Mouse (Mus musculus): ENCODE results near the gene Cbr2. TPM values are rescaled to one million over a fixed set of nuclear protein-coding genes. Genes with fewer than 3 reads are reported as not detected.

Cbr2 gene
- polyA plus RNA-seq, 2 experiments: 0.20 TPM; not detected in 1

GRCm38 (mm10) chr11:120761811-120762671, 30.1 kb upstream of the Cbr2 start:
- Histone ChIP-seq H3K9ac (replicated peaks) (no peak overlapping the region), H3K4me2 (ENCODE audit: low read depth) (no peak overlapping the region), H3K27me3 (ENCODE audit: control insufficient read depth, insufficient read depth, low read length) (peaks cover 6% of the 10 kb centered on the region), H3K27ac (no peak overlapping the region), H3K9me3 (ENCODE audit: control insufficient read depth, low read length) (peaks cover 6% of the 10 kb centered on the region), H3K4me1 (replicated peaks; ENCODE audit: control insufficient read depth in 2 of 2, insufficient read depth in 2 of 2, low read length in 1 of 2) (no peaks in the 10 kb centered on the region), H3K4me3 (ENCODE audit: insufficient read depth in 1 of 2, low read depth in 2 of 2, low read length in 2 of 2) (no peak overlapping the region), H3K36me3 (replicated peaks; ENCODE audit: control insufficient read depth, insufficient read depth, low read depth) (no peaks in the 10 kb centered on the region)
- 52% methylated on average over 14 of the region's 14 CpGs for WGBS (ENCODE audit: insufficient replicate concordance)
- no peak for ATAC-seq (ENCODE audit: insufficient read depth)
- no peak for DNase-seq (ENCODE audit: low read depth in 3 of 3, low spot score in 3 of 3)
- TF ChIP-seq CTCF (IDR thresholded peaks at IDR 0.05; ENCODE audit: low read depth) (no peak), EP300 (IDR thresholded peaks at IDR 0.05; ENCODE audit: low read depth) (no peak)

DNA sequence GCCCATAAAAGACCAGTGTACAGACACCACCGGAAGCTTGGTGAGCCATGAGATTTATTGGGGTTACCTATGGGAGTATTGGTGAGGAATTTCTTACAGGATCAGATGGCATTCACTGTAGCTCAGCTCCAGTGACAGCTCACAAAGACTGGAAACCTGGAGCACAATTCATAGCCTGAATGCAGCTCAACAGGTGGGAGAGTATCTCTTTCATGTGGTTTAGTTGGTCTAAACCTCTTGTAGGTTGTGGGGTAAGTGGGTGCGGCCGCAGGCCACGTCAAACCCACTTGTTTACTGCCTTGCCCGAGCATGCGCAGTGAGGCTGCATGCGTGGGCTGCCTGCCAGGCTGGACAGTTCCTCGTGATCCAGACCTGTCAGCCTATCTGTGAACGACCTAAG, 28.3 kb upstream of the Cbr2 start:
- 71% methylated on average over 9 of the region's 9 CpGs for WGBS (ENCODE audit: insufficient replicate concordance)
- TF ChIP-seq CTCF (IDR thresholded peaks at IDR 0.05; ENCODE audit: low read depth) (no peak), EP300 (IDR thresholded peaks at IDR 0.05; ENCODE audit: low read depth) (no peak)
- ATAC-seq (ENCODE audit: insufficient read depth): no peak

DNA sequence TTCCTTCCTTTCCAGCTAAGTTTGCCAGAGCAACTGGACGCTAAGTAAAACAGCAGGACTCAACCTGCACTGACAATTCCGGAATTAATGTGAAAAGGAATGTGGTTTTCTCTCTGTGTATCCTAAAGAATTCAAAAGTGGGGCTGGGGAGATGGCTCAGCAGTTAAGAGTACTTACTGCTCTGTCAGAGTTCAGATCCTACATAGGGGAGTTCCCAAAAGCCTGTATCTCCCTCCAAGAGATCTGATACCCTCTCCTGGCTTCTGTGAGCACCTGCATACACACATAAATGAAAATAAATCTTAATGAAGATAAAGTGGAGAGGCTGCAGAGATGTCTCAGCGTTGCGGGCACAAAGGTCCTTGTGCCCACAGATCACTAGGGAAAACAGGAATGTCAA, 19.7 kb upstream of the Cbr2 start:
- Histone ChIP-seq H3K9me3 (ENCODE audit: control insufficient read depth, low read length) (no peaks in the 10 kb centered on the region), H3K4me3 (ENCODE audit: insufficient read depth in 1 of 2, low read depth in 2 of 2, low read length in 2 of 2) (no peak overlapping the region), H3K27me3 (ENCODE audit: control insufficient read depth, insufficient read depth, low read length) (no peaks in the 10 kb centered on the region), H3K4me2 (ENCODE audit: low read depth) (no peak overlapping the region), H3K27ac (no peak overlapping the region), H3K4me1 (replicated peaks; ENCODE audit: control insufficient read depth in 2 of 2, insufficient read depth in 2 of 2, low read length in 1 of 2) (no peaks in the 10 kb centered on the region), H3K9ac (replicated peaks) (no peak overlapping the region), H3K36me3 (replicated peaks; ENCODE audit: control insufficient read depth, insufficient read depth, low read depth) (no peaks in the 10 kb centered on the region)
- DNase-seq (ENCODE audit: low read depth in 3 of 3, low spot score in 3 of 3) (no peak), ATAC-seq (ENCODE audit: insufficient read depth) (no peak)
- WGBS (ENCODE audit: insufficient replicate concordance): 59% methylated on average over 4 of the region's 4 CpGs
- TF ChIP-seq CTCF (IDR thresholded peaks at IDR 0.05; ENCODE audit: low read depth) (no peak), EP300 (IDR thresholded peaks at IDR 0.05; ENCODE audit: low read depth) (no peak)

More for the DNA sequence above, 28.3 kb upstream of the Cbr2 start:
- no peak overlapping the region for H3K27ac ChIP-seq
- no peak overlapping the region for H3K4me3 ChIP-seq (ENCODE audit: insufficient read depth in 1 of 2, low read depth in 2 of 2, low read length in 2 of 2)
- H3K9me3 ChIP-seq (ENCODE audit: control insufficient read depth, low read length): peaks cover 6% of the 10 kb centered on the region
- H3K4me1 ChIP-seq (replicated peaks; ENCODE audit: control insufficient read depth in 2 of 2, insufficient read depth in 2 of 2, low read length in 1 of 2): no peaks in the 10 kb centered on the region
- no peaks in the 10 kb centered on the region for H3K36me3 ChIP-seq (replicated peaks; ENCODE audit: control insufficient read depth, insufficient read depth, low read depth)
- no peak overlapping the region for H3K4me2 ChIP-seq (ENCODE audit: low read depth)
- DNase-seq (ENCODE audit: low read depth in 3 of 3, low spot score in 3 of 3): no peak
- H3K27me3 ChIP-seq (ENCODE audit: control insufficient read depth, insufficient read depth, low read length): peaks cover 6% of the 10 kb centered on the region
- H3K9ac ChIP-seq (replicated peaks): no peak overlapping the region

DNA sequence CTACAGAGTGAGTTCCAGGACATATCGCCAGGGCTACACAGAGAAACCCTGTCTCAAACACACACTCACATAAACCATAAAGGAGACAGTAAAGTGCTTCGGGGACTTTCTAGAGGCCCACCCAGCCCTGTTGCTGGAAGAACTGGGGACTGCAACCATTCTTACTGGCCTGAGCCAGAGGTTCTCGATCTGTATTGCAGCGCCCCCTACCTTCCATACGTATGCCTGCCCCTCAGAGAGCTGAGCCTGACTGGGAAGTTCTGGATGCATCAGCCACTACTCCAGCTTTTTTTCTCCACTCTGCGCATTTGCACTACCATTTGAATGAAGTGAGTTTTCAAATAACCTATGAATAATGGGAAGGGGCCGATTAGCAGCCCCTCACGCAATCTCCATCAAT, 17.5 kb upstream of the Cbr2 start:
- H3K9ac ChIP-seq (replicated peaks): no peak overlapping the region
- no peaks in the 10 kb centered on the region for H3K36me3 ChIP-seq (replicated peaks; ENCODE audit: control insufficient read depth, insufficient read depth, low read depth)
- H3K27me3 ChIP-seq (ENCODE audit: control insufficient read depth, insufficient read depth, low read length): no peaks in the 10 kb centered on the region
- H3K4me3 ChIP-seq (ENCODE audit: insufficient read depth in 1 of 2, low read depth in 2 of 2, low read length in 2 of 2): no peak overlapping the region
- no peaks in the 10 kb centered on the region for H3K4me1 ChIP-seq (replicated peaks; ENCODE audit: control insufficient read depth in 2 of 2, insufficient read depth in 2 of 2, low read length in 1 of 2)
- ATAC-seq (ENCODE audit: insufficient read depth) (no peak), DNase-seq (ENCODE audit: low read depth in 3 of 3, low spot score in 3 of 3) (peak; percentile 13 to 26 (median 20))
- no peak overlapping the region for H3K4me2 ChIP-seq (ENCODE audit: low read depth)
- H3K27ac ChIP-seq: no peak overlapping the region
- H3K9me3 ChIP-seq (ENCODE audit: control insufficient read depth, low read length): no peaks in the 10 kb centered on the region
- TF ChIP-seq EP300 (IDR thresholded peaks at IDR 0.05; ENCODE audit: low read depth) (no peak), CTCF (IDR thresholded peaks at IDR 0.05; ENCODE audit: low read depth) (peak; percentile 80)
- 44% methylated on average over 8 of the region's 8 CpGs for WGBS (ENCODE audit: insufficient replicate concordance)

GRCm38 (mm10) chr11:120747974-120748373, 16.1 kb upstream of the Cbr2 start:
- H3K36me3 ChIP-seq (replicated peaks; ENCODE audit: control insufficient read depth, insufficient read depth, low read depth): no peaks in the 10 kb centered on the region
- DNase-seq (ENCODE audit: low read depth in 3 of 3, low spot score in 3 of 3) (no peak), ATAC-seq (ENCODE audit: insufficient read depth) (no peak)
- H3K4me1 ChIP-seq (replicated peaks; ENCODE audit: control insufficient read depth in 2 of 2, insufficient read depth in 2 of 2, low read length in 1 of 2): no peaks in the 10 kb centered on the region
- no peak overlapping the region for H3K4me3 ChIP-seq (ENCODE audit: insufficient read depth in 1 of 2, low read depth in 2 of 2, low read length in 2 of 2)
- no peak overlapping the region for H3K9ac ChIP-seq (replicated peaks)
- H3K4me2 ChIP-seq (ENCODE audit: low read depth): no peak overlapping the region
- WGBS (ENCODE audit: insufficient replicate concordance): 38% methylated on average over 4 of the region's 4 CpGs
- no peaks in the 10 kb centered on the region for H3K27me3 ChIP-seq (ENCODE audit: control insufficient read depth, insufficient read depth, low read length)
- no peak overlapping the region for H3K27ac ChIP-seq
- no peak for TF ChIP-seq EP300 (IDR thresholded peaks at IDR 0.05; ENCODE audit: low read depth)
- TF ChIP-seq CTCF (IDR thresholded peaks at IDR 0.05; ENCODE audit: low read depth): no peak
- H3K9me3 ChIP-seq (ENCODE audit: control insufficient read depth, low read length): no peaks in the 10 kb centered on the region
